Mouse (Mus musculus): ENCODE data around the gene Ly86. TPM values are rescaled to one million over a fixed set of nuclear protein-coding genes. Genes with fewer than 3 reads are reported as not detected.

Gene Ly86
- 100 to 1,000 TPM in 9 of 26 experiments, 10 to 100 TPM in 16, 1 to 10 TPM in 1; 10.0 to 200 (median 76.7) TPM for total RNA-seq (2018; cell fraction: chromatin; rRNA removed)
- total RNA-seq (2018; cell fraction: cytosol; rRNA removed), result 100 to 1,000 TPM; 133 to 424 (median 221) TPM
- total RNA-seq (2018; cell fraction: nucleus; rRNA removed), result 100 to 1,000 TPM in 16 of 26 experiments, 10 to 100 TPM in 10; 43.3 to 294 (median 128) TPM
- 192 to 352 TPM (median 335 TPM) in 3 replicates for polyA plus RNA-seq (2018)

GRCm38 (mm10) chr13:37344909-37345772 is at the start of gene Ly86:
Ly86 (plus strand) TSS chr13:37345208.
- peaks cover 50% of the 10 kb centered on the region for H3K79me2 ChIP-seq (ENCODE audit: inconsistent target)
- H3K4me3 ChIP-seq (ENCODE audit: inconsistent target), result peak within 1 kb of the TSS; percentile 46
- peak within 1 kb of the TSS; percentile 98 for H3K27ac ChIP-seq
- 51% methylated on average over 27 of the region's 28 CpGs for WGBS (ENCODE audit: missing documents)
- peaks cover 2% of the 10 kb centered on the region; the same call in 1 of the 2 replicates for H3K36me3 ChIP-seq (ENCODE audit: inconsistent target)

GRCm38 (mm10) chr13:37297886-37298285 is 47.1 kb upstream of the Ly86 start:
- 100% methylated on average over 5 of the region's 5 CpGs for WGBS (ENCODE audit: missing documents)
- Histone ChIP-seq H3K36me3 (ENCODE audit: inconsistent target) (no peaks in the 10 kb centered on the region), H3K27ac (no peak overlapping the region), H3K79me2 (ENCODE audit: inconsistent target) (no peaks in the 10 kb centered on the region), H3K4me3 (ENCODE audit: inconsistent target) (no peak overlapping the region)

- WGBS (ENCODE audit: missing documents), result 80% methylated on average over 1 of the region's 1 CpGs
- H3K79me2 ChIP-seq (ENCODE audit: inconsistent target), result no peaks in the 10 kb centered on the region
Measured at GRCm38 (mm10) chr13:37298856-37299255, 46.2 kb upstream of the Ly86 start.

GRCm38 (mm10) chr13:37302877-37303276 is 42.1 kb upstream of the Ly86 start:
- Histone ChIP-seq H3K4me3 (ENCODE audit: inconsistent target) (no peak overlapping the region), H3K36me3 (ENCODE audit: inconsistent target) (no peaks in the 10 kb centered on the region), H3K27ac (no peak overlapping the region), H3K79me2 (ENCODE audit: inconsistent target) (no peaks in the 10 kb centered on the region)
- WGBS (ENCODE audit: missing documents), result 94% methylated on average over 5 of the region's 5 CpGs

More at GRCm38 (mm10) chr13:37298856-37299255, 46.2 kb upstream of the Ly86 start:
- H3K4me3 ChIP-seq (ENCODE audit: inconsistent target), result no peak overlapping the region
- no peak overlapping the region for H3K27ac ChIP-seq
- no peaks in the 10 kb centered on the region for H3K36me3 ChIP-seq (ENCODE audit: inconsistent target)

GRCm38 (mm10) chr13:37308006-37308405 is 37.0 kb upstream of the Ly86 start:
- H3K4me3 ChIP-seq (ENCODE audit: inconsistent target), result no peak overlapping the region
- 32% methylated on average over 4 of the region's 4 CpGs for WGBS (ENCODE audit: missing documents)

GRCm38 (mm10) chr13:37309296-37309695 is 35.7 kb upstream of the Ly86 start:
- no peak overlapping the region for H3K27ac ChIP-seq
- WGBS (ENCODE audit: missing documents), result 93% methylated on average over 5 of the region's 5 CpGs

More at GRCm38 (mm10) chr13:37308006-37308405, 37.0 kb upstream of the Ly86 start:
- Histone ChIP-seq H3K79me2 (ENCODE audit: inconsistent target) (no peaks in the 10 kb centered on the region), H3K36me3 (ENCODE audit: inconsistent target) (no peaks in the 10 kb centered on the region), H3K27ac (no peak overlapping the region)

GRCm38 (mm10) chr13:37310331-37310730 is 34.7 kb upstream of the Ly86 start:
- 55% methylated on average over 7 of the region's 8 CpGs for WGBS (ENCODE audit: missing documents)
- no peak overlapping the region for H3K27ac ChIP-seq

More at GRCm38 (mm10) chr13:37309296-37309695, 35.7 kb upstream of the Ly86 start:
- H3K4me3 ChIP-seq (ENCODE audit: inconsistent target), result no peak overlapping the region
- H3K79me2 ChIP-seq (ENCODE audit: inconsistent target), result no peaks in the 10 kb centered on the region
- no peaks in the 10 kb centered on the region for H3K36me3 ChIP-seq (ENCODE audit: inconsistent target)

GRCm38 (mm10) chr13:37311555-37312221 is 33.3 kb upstream of the Ly86 start:
- H3K4me3 ChIP-seq (ENCODE audit: inconsistent target), result no peak overlapping the region
- H3K36me3 ChIP-seq (ENCODE audit: inconsistent target), result no peaks in the 10 kb centered on the region
- H3K79me2 ChIP-seq (ENCODE audit: inconsistent target), result no peaks in the 10 kb centered on the region
- H3K27ac ChIP-seq, result peak overlapping the region; percentile 19; the same call in 1 of the 2 replicates
- WGBS (ENCODE audit: missing documents), result 89% methylated on average over 20 of the region's 27 CpGs

More at GRCm38 (mm10) chr13:37310331-37310730, 34.7 kb upstream of the Ly86 start:
- no peaks in the 10 kb centered on the region for H3K36me3 ChIP-seq (ENCODE audit: inconsistent target)
- H3K4me3 ChIP-seq (ENCODE audit: inconsistent target), result no peak overlapping the region
- H3K79me2 ChIP-seq (ENCODE audit: inconsistent target), result no peaks in the 10 kb centered on the region

GRCm38 (mm10) chr13:37312222-37312928 is 32.6 kb upstream of the Ly86 start:
- Histone ChIP-seq H3K27ac (peak overlapping the region; percentile 19; the same call in 1 of the 2 replicates), H3K36me3 (ENCODE audit: inconsistent target) (no peaks in the 10 kb centered on the region), H3K4me3 (ENCODE audit: inconsistent target) (no peak overlapping the region), H3K79me2 (ENCODE audit: inconsistent target) (no peaks in the 10 kb centered on the region)
- WGBS (ENCODE audit: missing documents), result 11% methylated on average over 19 of the region's 25 CpGs

GRCm38 (mm10) chr13:37312951-37313350 is 32.1 kb upstream of the Ly86 start:
- 44% methylated on average over 4 of the region's 4 CpGs for WGBS (ENCODE audit: missing documents)
- no peak overlapping the region for H3K27ac ChIP-seq
- no peak overlapping the region for H3K4me3 ChIP-seq (ENCODE audit: inconsistent target)
- H3K79me2 ChIP-seq (ENCODE audit: inconsistent target), result no peaks in the 10 kb centered on the region
- H3K36me3 ChIP-seq (ENCODE audit: inconsistent target), result no peaks in the 10 kb centered on the region

- no peak overlapping the region for H3K27ac ChIP-seq
- no peak overlapping the region for H3K4me3 ChIP-seq (ENCODE audit: inconsistent target)
- no peaks in the 10 kb centered on the region for H3K79me2 ChIP-seq (ENCODE audit: inconsistent target)
- H3K36me3 ChIP-seq (ENCODE audit: inconsistent target), result no peaks in the 10 kb centered on the region
- WGBS (ENCODE audit: missing documents), result 71% methylated on average over 3 of the region's 3 CpGs
Measured at GRCm38 (mm10) chr13:37325504-37325903, 19.5 kb upstream of the Ly86 start.

- 87% methylated on average over 8 of the region's 8 CpGs for WGBS (ENCODE audit: missing documents)
- no peaks in the 10 kb centered on the region for H3K36me3 ChIP-seq (ENCODE audit: inconsistent target)
- H3K27ac ChIP-seq, result no peak overlapping the region
- no peaks in the 10 kb centered on the region for H3K79me2 ChIP-seq (ENCODE audit: inconsistent target)
- no peak overlapping the region for H3K4me3 ChIP-seq (ENCODE audit: inconsistent target)
Measured at GRCm38 (mm10) chr13:37329747-37330146, 15.3 kb upstream of the Ly86 start.

GRCm38 (mm10) chr13:37330971-37331370 is 14.0 kb upstream of the Ly86 start:
- Histone ChIP-seq H3K27ac (peak overlapping the region; percentile 84), H3K36me3 (ENCODE audit: inconsistent target) (no peaks in the 10 kb centered on the region), H3K79me2 (ENCODE audit: inconsistent target) (no peaks in the 10 kb centered on the region), H3K4me3 (ENCODE audit: inconsistent target) (no peak overlapping the region)
- WGBS (ENCODE audit: missing documents), result 41% methylated on average over 4 of the region's 4 CpGs
